Mouse (Mus musculus) C2C12 (cell line): Measurements from ENCODE around the gene Cflar.

Experiments
- CEBPB ChIP-seq: IDR thresholded peaks from one replicate; pipeline ENCODE4 v1.6.1; 2011; ENCODE audit warnings: low read depth, mild to moderate bottlenecking, control low read depth, moderate library complexity
- CTCF ChIP-seq: IDR thresholded peaks from one replicate; pipeline ENCODE4 v1.5.1; 2011; ENCODE audit not compliant: control insufficient read depth, insufficient read depth, insufficient read length
- MYOD1 ChIP-seq: IDR thresholded peaks from one replicate; pipeline ENCODE4 v1.6.1; 2011; ENCODE audit warnings: low read depth; ENCODE audit not compliant: control insufficient read depth, insufficient read length
- MYOG ChIP-seq: IDR thresholded peaks from one replicate; pipeline ENCODE4 v1.6.1; 2011; ENCODE audit not compliant: control insufficient read depth, insufficient read length; ENCODE audit errors: extremely low read depth
- USF1 ChIP-seq: IDR thresholded peaks from one replicate; pipeline ENCODE4 v1.6.1; 2011; ENCODE audit warnings: low read depth, mild to moderate bottlenecking, control low read depth, moderate library complexity

- no peak for TF ChIP-seq MYOD1
- TF ChIP-seq CTCF, result no peak
- TF ChIP-seq MYOG, result no peak
- TF ChIP-seq CEBPB, result no peak
- no peak for TF ChIP-seq USF1
Observed at GRCm38 (mm10) chr1:58796059-58796363, 84.7 kb downstream of the Cflar start.
